Mouse (Mus musculus) layer of hippocampus, adult 11-12 months (tissue): ENCODE results near the gene Mief1.

Experiments used
- DNase-seq: peaks from one replicate; pipeline ENCODE4 v3.0.0; 2022; ENCODE audit warnings: low spot score

The Mief1 gene

GRCm38 (mm10) chr15:80228071-80228800 lies 5.6 kb upstream of the Mief1 start:
- no peak for DNase-seq

- DNase-seq = no peak
Measured at GRCm38 (mm10) chr15:80232331-80232730, 1.5 kb upstream of the Mief1 start.

GRCm38 (mm10) chr15:80233053-80233452 lies 765 bp upstream of the Mief1 start:
- DNase-seq = no peak

- DNase-seq = no peak
Measured at GRCm38 (mm10) chr15:80235535-80235934, 1.7 kb downstream of the Mief1 start, which contains the start of gene AC140267.1. TSS of gene AC140267.1 (plus strand) at chr15:80235835.

GRCm38 (mm10) chr15:80248135-80248534 lies 14.3 kb downstream of the Mief1 start:
- no peak for DNase-seq

GRCm38 (mm10) chr15:80248596-80248995 lies 14.8 kb downstream of the Mief1 start:
- no peak for DNase-seq

- no peak for DNase-seq
Measured at GRCm38 (mm10) chr15:80249672-80250071, 15.9 kb downstream of the Mief1 start.

GRCm38 (mm10) chr15:80250586-80250985 lies 16.8 kb downstream of the Mief1 start:
- no peak for DNase-seq

GRCm38 (mm10) chr15:80253530-80253929 lies 19.7 kb downstream of the Mief1 start:
- DNase-seq = no peak

GRCm38 (mm10) chr15:80254207-80254606 lies 20.4 kb downstream of the Mief1 start:
- DNase-seq = no peak

GRCm38 (mm10) chr15:80254847-80255645 lies 21.2 kb downstream of the Mief1 start, which contains the start of gene Atf4:
TSS of gene Atf4 (plus strand) at chr15:80255184.
- peak; percentile 99 for DNase-seq

- peak; percentile 75 for DNase-seq
Measured at GRCm38 (mm10) chr15:80255646-80256121, 21.9 kb downstream of the Mief1 start.

- no peak for DNase-seq
Measured at GRCm38 (mm10) chr15:80256242-80256641, 22.4 kb downstream of the Mief1 start.

- no peak for DNase-seq
Measured at GRCm38 (mm10) chr15:80256656-80257601, 23.1 kb downstream of the Mief1 start.

GRCm38 (mm10) chr15:80257602-80258239 lies 23.9 kb downstream of the Mief1 start:
- DNase-seq = no peak

GRCm38 (mm10) chr15:80258240-80259170 lies 24.7 kb downstream of the Mief1 start:
- peak; percentile 33 for DNase-seq

GRCm38 (mm10) chr15:80259406-80260045 lies 25.7 kb downstream of the Mief1 start:
- no peak for DNase-seq

GRCm38 (mm10) chr15:80260677-80261076 lies 26.9 kb downstream of the Mief1 start:
- DNase-seq = peak; percentile 85

GRCm38 (mm10) chr15:80261100-80261499 lies 27.3 kb downstream of the Mief1 start:
- DNase-seq = no peak
